Mouse (Mus musculus) testis, adult 2 months (tissue): ENCODE measurements around the gene Gm17655. TPM values are rescaled to one million over a fixed set of nuclear protein-coding genes. Genes with fewer than 3 reads are reported as not detected.

Source experiments
- H3K27ac ChIP-seq: fragments of 200-500 bp; 2 replicates; pipeline ENCODE4 v1.5.1; 2012; ENCODE audit warnings: low read depth, low read length; ENCODE audit not compliant: control insufficient read depth, insufficient read depth
- H3K27me3 ChIP-seq: fragments of 200-500 bp; 2 replicates; pipeline ENCODE4 v1.6.1; 2012; ENCODE audit warnings: mild to moderate bottlenecking, low read length, moderate library complexity; ENCODE audit not compliant: control insufficient read depth, insufficient read depth
- H3K36me3 ChIP-seq: fragments of 200-500 bp; 2 replicates; pipeline ENCODE4 v1.6.1; 2012; ENCODE audit warnings: mild to moderate bottlenecking, low read length; ENCODE audit not compliant: control insufficient read depth, insufficient read depth
- H3K4me1 ChIP-seq: fragments of 200-500 bp; 2 replicates; pipeline ENCODE4 v1.6.1; 2012; ENCODE audit warnings: low read length; ENCODE audit not compliant: control insufficient read depth, insufficient read depth
- H3K4me3 ChIP-seq: fragments of 200-500 bp; 2 replicates; pipeline ENCODE4 v1.5.1; 2012; ENCODE audit warnings: low read depth, mild to moderate bottlenecking, low read length, moderate library complexity, mixed read lengths; ENCODE audit not compliant: control insufficient read depth
- CTCF ChIP-seq: fragments of 200-500 bp; IDR thresholded peaks from 2 replicates; pipeline ENCODE4 v1.5.1; 2012; ENCODE audit warnings: low read depth, mild to moderate bottlenecking, inconsistent platforms, low read length, moderate library complexity; ENCODE audit not compliant: control insufficient read depth, insufficient read depth, insufficient replicate concordance
- POLR2A ChIP-seq: fragments of 200-500 bp; IDR thresholded peaks from 2 replicates; pipeline ENCODE4 v1.6.1; 2012; ENCODE audit warnings: low read depth, mild to moderate bottlenecking, inconsistent platforms, low read length, moderate library complexity; ENCODE audit not compliant: control insufficient read depth
- polyA plus RNA-seq: library from polyadenylated mRNA; depleted of rRNA; stranded (reverse); fragments of >200 nt; gene quantifications from 2 replicates; pipeline ENCODE4 v1.2.3, GENCODE M21; 2012

Gm17655 gene
- polyA plus RNA-seq, 1 experiment, result 0.14 TPM

- peaks cover 25% of the 10 kb centered on the region for H3K4me1 ChIP-seq
- no peaks in the 10 kb centered on the region for H3K36me3 ChIP-seq
- TF ChIP-seq POLR2A, result no peak
- no peak for TF ChIP-seq CTCF
- no peak overlapping the region for H3K4me3 ChIP-seq
- no peak overlapping the region for H3K27ac ChIP-seq
- no peaks in the 10 kb centered on the region for H3K27me3 ChIP-seq
These were observed 32.5 kb upstream of the Gm17655 start for GRCm38 (mm10) chr5:110104616-110105380.

GRCm38 (mm10) chr5:110103901-110104615, 31.7 kb upstream of the Gm17655 start:
- TF ChIP-seq CTCF, result no peak
- no peak for TF ChIP-seq POLR2A
- Histone ChIP-seq H3K4me1 (peaks cover 25% of the 10 kb centered on the region), H3K36me3 (no peaks in the 10 kb centered on the region), H3K4me3 (no peak overlapping the region), H3K27ac (no peak overlapping the region), H3K27me3 (no peaks in the 10 kb centered on the region)

GRCm38 (mm10) chr5:110102853-110103625, 30.7 kb upstream of the Gm17655 start:
- no peaks in the 10 kb centered on the region for H3K36me3 ChIP-seq
- H3K27ac ChIP-seq, result no peak overlapping the region
- H3K4me3 ChIP-seq, result no peak overlapping the region
- peaks cover 25% of the 10 kb centered on the region for H3K4me1 ChIP-seq
- TF ChIP-seq CTCF (no peak), POLR2A (no peak)
- H3K27me3 ChIP-seq, result no peaks in the 10 kb centered on the region

GRCm38 (mm10) chr5:110102429-110102828, 30.1 kb upstream of the Gm17655 start:
- Histone ChIP-seq H3K4me1 (peaks cover 25% of the 10 kb centered on the region), H3K27ac (no peak overlapping the region), H3K4me3 (no peak overlapping the region)

GRCm38 (mm10) chr5:110101716-110102347, 29.5 kb upstream of the Gm17655 start:
- H3K27me3 ChIP-seq, result no peaks in the 10 kb centered on the region
- TF ChIP-seq POLR2A, result no peak
- TF ChIP-seq CTCF, result no peak
- H3K36me3 ChIP-seq, result no peaks in the 10 kb centered on the region
- peaks cover 22% of the 10 kb centered on the region for H3K4me1 ChIP-seq
- H3K4me3 ChIP-seq, result peak overlapping the region; percentile 17
- H3K27ac ChIP-seq, result no peak overlapping the region

More at GRCm38 (mm10) chr5:110102429-110102828, 30.1 kb upstream of the Gm17655 start:
- Histone ChIP-seq H3K36me3 (no peaks in the 10 kb centered on the region), H3K27me3 (no peaks in the 10 kb centered on the region)
- TF ChIP-seq CTCF (no peak), POLR2A (no peak)

GRCm38 (mm10) chr5:110100921-110101631, 28.8 kb upstream of the Gm17655 start:
- H3K4me1 ChIP-seq, result peaks cover 18% of the 10 kb centered on the region
- H3K27ac ChIP-seq, result no peak overlapping the region
- no peaks in the 10 kb centered on the region for H3K36me3 ChIP-seq
- no peak for TF ChIP-seq CTCF
- no peak for TF ChIP-seq POLR2A
- H3K4me3 ChIP-seq, result peak overlapping the region; percentile 71
- H3K27me3 ChIP-seq, result no peaks in the 10 kb centered on the region
